Mouse (Mus musculus): ENCODE results near the gene Tnnc1.

DNA sequence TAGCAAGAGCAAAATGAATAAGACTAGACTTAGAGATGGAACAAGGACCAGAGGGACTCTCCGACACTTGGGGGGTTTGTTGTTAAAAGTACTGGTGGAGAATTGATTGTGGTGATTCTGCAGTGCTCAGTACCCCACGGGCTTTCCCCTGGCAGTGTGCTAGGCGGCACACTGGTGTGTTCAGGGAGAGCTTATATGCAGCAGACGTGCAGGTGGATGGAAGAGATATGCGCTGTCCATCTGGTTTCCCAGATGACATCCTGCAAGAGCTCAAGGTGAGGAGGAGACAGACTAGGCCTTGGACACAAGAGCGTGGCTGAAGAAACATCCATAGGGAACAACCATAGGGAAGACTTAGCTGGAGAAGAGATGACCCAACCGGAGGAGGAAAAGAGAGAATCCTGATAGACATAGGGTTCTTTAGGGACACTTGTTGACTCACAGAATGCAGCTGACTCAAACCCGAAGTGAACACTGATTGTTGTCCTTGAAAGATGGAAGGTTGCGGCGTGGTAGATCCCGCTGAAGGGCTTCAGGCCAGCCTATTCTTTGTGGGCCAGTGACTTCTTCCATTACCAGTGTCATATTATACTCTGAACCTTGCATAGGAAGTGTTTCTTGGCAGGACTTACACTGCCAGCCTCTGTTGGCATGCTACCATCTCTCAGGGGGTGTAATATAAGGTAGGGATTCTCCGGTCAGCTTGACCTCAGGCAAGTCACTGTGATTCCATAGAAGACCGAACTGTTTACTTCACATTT lies 862 bp upstream of the Tnnc1 start:
- no peak for TF ChIP-seq CTCF (IDR thresholded peaks at IDR 0.05; ENCODE audit: extremely low read depth, insufficient read length, insufficient replicate concordance, low read depth, low read length)
- TF ChIP-seq POLR2A (IDR thresholded peaks at IDR 0.05; ENCODE audit: low read depth, low read length): no peak
